Mouse (Mus musculus): ENCODE data around the gene AL731706.1.

The AL731706.1 gene

GRCm38 (mm10) chr2:136835882-136836281 lies 55.3 kb downstream of the AL731706.1 start:
- no peak for DNase-seq (ENCODE audit: low spot score in 2 of 2)

GRCm38 (mm10) chr2:136834715-136835075 lies 56.5 kb downstream of the AL731706.1 start:
- no peak for DNase-seq (ENCODE audit: low spot score in 2 of 2)

- no peak for DNase-seq (ENCODE audit: low spot score in 2 of 2)
These were observed 57.0 kb downstream of the AL731706.1 start for GRCm38 (mm10) chr2:136833976-136834714.

- no peak for DNase-seq (ENCODE audit: low spot score in 2 of 2)
These were observed 58.3 kb downstream of the AL731706.1 start for GRCm38 (mm10) chr2:136832936-136833335.
